Mouse (Mus musculus): Measurements from ENCODE around the gene Zfp691. TPM values are rescaled to one million over a fixed set of nuclear protein-coding genes. Genes with fewer than 3 reads are reported as not detected.
A peak's percentile ranks its signal among the peaks of the same experiment; 100 is the strongest.

The Zfp691 gene
- polyA plus RNA-seq, 1 experiment from 2014 or later = 7.7 TPM

DNA sequence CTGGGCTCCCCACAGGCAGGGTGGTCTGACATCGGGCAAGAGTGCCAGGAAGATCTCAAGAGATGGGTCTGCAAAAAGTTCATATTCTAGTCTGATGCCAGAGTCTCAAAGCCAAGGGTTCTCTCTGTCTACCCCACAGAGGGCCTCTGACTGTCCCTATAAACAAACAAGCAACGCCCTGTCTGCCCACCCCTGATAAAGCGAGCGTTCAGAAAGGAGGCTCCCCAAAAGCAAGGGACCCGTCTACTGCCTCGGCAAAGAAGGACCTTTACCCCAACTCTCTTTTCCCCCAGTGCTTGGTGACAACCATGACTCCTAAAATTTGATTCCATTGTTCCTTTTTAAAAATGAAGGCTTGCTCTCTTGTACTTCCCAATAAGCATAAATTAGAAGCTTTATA is 15.9 kb upstream of the Zfp691 start, which contains the start of gene Ermap:
TSS of gene Ermap (minus strand) at position 148 of the 400 bp plus-strand sequence.
- H3K36me3 ChIP-seq = no peaks in the 10 kb centered on the region
- H3K4me2 ChIP-seq (replicated peaks) = no peak within 1 kb of the TSS
- H3K4me1 ChIP-seq = no peaks in the 10 kb centered on the region; the same call in 1 of the 2 replicates
- H3K9me3 ChIP-seq = no peaks in the 10 kb centered on the region
- H3K4me3 ChIP-seq = no peak within 1 kb of the TSS
- no peak within 1 kb of the TSS for H3K9ac ChIP-seq (replicated peaks)
- ATAC-seq (ENCODE audit: low FRiP score, low read depth) = no peak
- WGBS = 60% methylated on average over 6 of the region's 6 CpGs
- 0 out of 2 replicates have a peak within 1 kb of the TSS, but pooled peaks have one; percentile 25 for H3K27ac ChIP-seq (replicated peaks)
- H3K27me3 ChIP-seq = no peaks in the 10 kb centered on the region; the same call in 1 of the 2 replicates

GRCm38 (mm10) chr4:119189392-119189791 is 15.4 kb upstream of the Zfp691 start:
- WGBS = 44% methylated on average over 6 of the region's 6 CpGs
- Histone ChIP-seq H3K9me3 (no peaks in the 10 kb centered on the region), H3K27me3 (no peaks in the 10 kb centered on the region; the same call in 1 of the 2 replicates), H3K4me3 (no peak overlapping the region), H3K4me2 (replicated peaks) (no peak overlapping the region), H3K9ac (replicated peaks) (no peak overlapping the region), H3K27ac (replicated peaks) (0 out of 2 replicates have a peak overlapping the region, but pooled peaks have one; percentile 25), H3K4me1 (no peaks in the 10 kb centered on the region; the same call in 1 of the 2 replicates), H3K36me3 (no peaks in the 10 kb centered on the region)
- no peak for ATAC-seq (ENCODE audit: low FRiP score, low read depth)

- no peaks in the 10 kb centered on the region for H3K36me3 ChIP-seq
- no peak overlapping the region for H3K4me3 ChIP-seq
- H3K4me1 ChIP-seq = no peaks in the 10 kb centered on the region; the same call in 1 of the 2 replicates
- no peak overlapping the region for H3K4me2 ChIP-seq (replicated peaks)
- no peak for ATAC-seq (ENCODE audit: low FRiP score, low read depth)
- no peaks in the 10 kb centered on the region for H3K9me3 ChIP-seq
- no peaks in the 10 kb centered on the region; the same call in 1 of the 2 replicates for H3K27me3 ChIP-seq
- 64% methylated on average over 11 of the region's 11 CpGs for WGBS
- H3K27ac ChIP-seq (replicated peaks) = no peak overlapping the region
- H3K9ac ChIP-seq (replicated peaks) = no peak overlapping the region
These were observed 14.2 kb upstream of the Zfp691 start for GRCm38 (mm10) chr4:119188060-119188785.

DNA sequence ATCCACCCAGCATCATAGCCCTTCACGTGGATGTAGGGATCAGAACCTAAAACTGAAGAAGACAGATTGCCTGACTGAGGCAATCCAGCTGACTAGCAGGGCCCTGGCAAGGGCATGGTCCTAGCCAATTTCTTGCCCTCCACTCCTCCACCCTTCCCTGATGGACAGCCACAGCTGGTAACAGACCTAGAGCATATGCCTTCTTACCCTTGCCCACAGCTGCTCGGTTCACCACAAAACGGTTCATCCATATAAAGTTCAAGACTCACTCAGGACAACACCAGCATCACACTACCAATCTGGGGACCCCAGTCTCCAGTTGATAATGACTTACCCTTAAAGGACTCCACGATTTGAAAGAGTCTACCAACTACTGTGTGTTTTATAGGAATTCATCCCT is 11.8 kb upstream of the Zfp691 start:
- Histone ChIP-seq H3K9me3 (no peaks in the 10 kb centered on the region), H3K4me1 (no peaks in the 10 kb centered on the region; the same call in 1 of the 2 replicates), H3K4me2 (replicated peaks) (no peak overlapping the region), H3K36me3 (no peaks in the 10 kb centered on the region), H3K4me3 (no peak overlapping the region), H3K27ac (replicated peaks) (no peak overlapping the region), H3K9ac (replicated peaks) (no peak overlapping the region), H3K27me3 (no peaks in the 10 kb centered on the region; the same call in 1 of the 2 replicates)
- 82% methylated on average over 4 of the region's 4 CpGs for WGBS
- ATAC-seq (ENCODE audit: low FRiP score, low read depth) = no peak

GRCm38 (mm10) chr4:119183525-119183924 is 9.5 kb upstream of the Zfp691 start:
- 63% methylated on average over 1 of the region's 1 CpGs for WGBS
- no peak overlapping the region for H3K4me2 ChIP-seq (replicated peaks)
- no peaks in the 10 kb centered on the region for H3K4me1 ChIP-seq
- no peaks in the 10 kb centered on the region for H3K36me3 ChIP-seq
- no peak for ATAC-seq (ENCODE audit: low FRiP score, low read depth)
- H3K4me3 ChIP-seq = no peak overlapping the region
- no peak overlapping the region for H3K27ac ChIP-seq (replicated peaks)
- H3K27me3 ChIP-seq = no peaks in the 10 kb centered on the region; the same call in 1 of the 2 replicates
- no peak overlapping the region for H3K9ac ChIP-seq (replicated peaks)
- H3K9me3 ChIP-seq = no peaks in the 10 kb centered on the region

GRCm38 (mm10) chr4:119181456-119181855 is 7.5 kb upstream of the Zfp691 start:
- H3K9me3 ChIP-seq = no peaks in the 10 kb centered on the region
- no peak for ATAC-seq (ENCODE audit: low FRiP score, low read depth)
- no peaks in the 10 kb centered on the region for H3K4me1 ChIP-seq
- H3K27ac ChIP-seq (replicated peaks) = no peak overlapping the region
- no peak overlapping the region for H3K4me3 ChIP-seq
- H3K4me2 ChIP-seq (replicated peaks) = no peak overlapping the region
- no peaks in the 10 kb centered on the region for H3K27me3 ChIP-seq
- 92% methylated on average over 9 of the region's 9 CpGs for WGBS
- no peak overlapping the region for H3K9ac ChIP-seq (replicated peaks)
- H3K36me3 ChIP-seq = no peaks in the 10 kb centered on the region

- Histone ChIP-seq H3K9me3 (no peaks in the 10 kb centered on the region), H3K27ac (replicated peaks) (no peak overlapping the region), H3K4me1 (no peaks in the 10 kb centered on the region), H3K9ac (replicated peaks) (no peak overlapping the region), H3K27me3 (no peaks in the 10 kb centered on the region), H3K4me3 (no peak overlapping the region), H3K4me2 (replicated peaks) (no peak overlapping the region), H3K36me3 (no peaks in the 10 kb centered on the region)
- 65% methylated on average over 4 of the region's 4 CpGs for WGBS
- no peak for ATAC-seq (ENCODE audit: low FRiP score, low read depth)
These were observed 6.2 kb upstream of the Zfp691 start for GRCm38 (mm10) chr4:119180133-119180707.

DNA sequence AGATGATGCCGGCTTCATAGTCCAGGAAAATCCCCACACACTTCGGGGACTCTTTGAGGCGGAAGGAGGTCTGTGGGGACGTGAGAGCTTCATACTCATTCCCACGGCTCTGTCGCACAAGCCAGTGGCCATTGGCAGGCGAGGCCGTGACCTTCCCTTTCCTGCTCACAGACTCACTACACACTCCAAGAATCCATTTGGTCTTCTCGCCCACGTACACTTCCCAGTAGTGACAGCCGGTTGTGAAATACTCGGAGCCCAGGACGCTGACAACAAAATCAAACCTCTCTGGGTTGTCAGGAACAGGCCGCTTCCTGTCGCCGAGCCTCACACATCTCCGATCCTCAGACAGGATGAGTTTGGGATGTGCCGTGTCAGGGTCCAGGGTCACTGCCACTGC is 4.3 kb upstream of the Zfp691 start:
- WGBS = 83% methylated on average over 18 of the region's 18 CpGs

GRCm38 (mm10) chr4:119177702-119178101 is 3.7 kb upstream of the Zfp691 start:
- peaks cover 5% of the 10 kb centered on the region for H3K4me1 ChIP-seq
- WGBS = 76% methylated on average over 5 of the region's 5 CpGs
- H3K4me2 ChIP-seq (replicated peaks) = no peak overlapping the region

More for the DNA sequence above, 4.3 kb upstream of the Zfp691 start:
- Histone ChIP-seq H3K4me1 (no peaks in the 10 kb centered on the region), H3K4me2 (replicated peaks) (no peak overlapping the region), H3K36me3 (no peaks in the 10 kb centered on the region), H3K27ac (replicated peaks) (no peak overlapping the region), H3K9me3 (no peaks in the 10 kb centered on the region), H3K4me3 (no peak overlapping the region), H3K9ac (replicated peaks) (no peak overlapping the region), H3K27me3 (no peaks in the 10 kb centered on the region)
- no peak for ATAC-seq (ENCODE audit: low FRiP score, low read depth)

GRCm38 (mm10) chr4:119172919-119173650 is 910 bp downstream of the Zfp691 start:
- H3K27ac ChIP-seq (replicated peaks) = 0 out of 2 replicates have a peak overlapping the region, but pooled peaks have one; percentile 60
- H3K9me3 ChIP-seq = no peaks in the 10 kb centered on the region
- peak overlapping the region; percentile 85 for H3K9ac ChIP-seq (replicated peaks)
- WGBS = 47% methylated on average over 18 of the region's 18 CpGs
- peak overlapping the region; percentile 75 for H3K4me3 ChIP-seq
- no peak for ATAC-seq (ENCODE audit: low FRiP score, low read depth)
- no peaks in the 10 kb centered on the region for H3K27me3 ChIP-seq
- peaks cover 20% of the 10 kb centered on the region for H3K4me1 ChIP-seq
- H3K36me3 ChIP-seq = peaks cover 26% of the 10 kb centered on the region
- H3K4me2 ChIP-seq (replicated peaks) = peak overlapping the region; percentile 66

More at GRCm38 (mm10) chr4:119177702-119178101, 3.7 kb upstream of the Zfp691 start:
- Histone ChIP-seq H3K4me3 (no peak overlapping the region), H3K27me3 (no peaks in the 10 kb centered on the region), H3K9me3 (no peaks in the 10 kb centered on the region), H3K36me3 (no peaks in the 10 kb centered on the region), H3K9ac (replicated peaks) (no peak overlapping the region), H3K27ac (replicated peaks) (no peak overlapping the region)
- ATAC-seq (ENCODE audit: low FRiP score, low read depth) = no peak

GRCm38 (mm10) chr4:119167663-119168062 is 6.3 kb downstream of the Zfp691 start:
- Histone ChIP-seq H3K27ac (replicated peaks) (no peak overlapping the region), H3K4me3 (no peak overlapping the region), H3K9me3 (no peaks in the 10 kb centered on the region), H3K4me1 (peaks cover 15% of the 10 kb centered on the region), H3K27me3 (no peaks in the 10 kb centered on the region), H3K9ac (replicated peaks) (no peak overlapping the region), H3K4me2 (replicated peaks) (no peak overlapping the region), H3K36me3 (peaks cover 27% of the 10 kb centered on the region)
- peak; percentile 54; the same call in 1 of the 2 replicates for ATAC-seq (ENCODE audit: low FRiP score, low read depth)
- 6% methylated on average over 4 of the region's 4 CpGs for WGBS

- 86% methylated on average over 4 of the region's 4 CpGs for WGBS
- H3K4me2 ChIP-seq (replicated peaks) = no peak overlapping the region
- peaks cover 27% of the 10 kb centered on the region for H3K36me3 ChIP-seq
- H3K4me3 ChIP-seq = no peak overlapping the region
- H3K9me3 ChIP-seq = no peaks in the 10 kb centered on the region
- H3K27me3 ChIP-seq = no peaks in the 10 kb centered on the region
- no peak overlapping the region for H3K9ac ChIP-seq (replicated peaks)
- H3K4me1 ChIP-seq = peaks cover 9% of the 10 kb centered on the region
- ATAC-seq (ENCODE audit: low FRiP score, low read depth) = no peak
- H3K27ac ChIP-seq (replicated peaks) = no peak overlapping the region
These were observed 6.9 kb downstream of the Zfp691 start for GRCm38 (mm10) chr4:119167068-119167467.

Data from midbrain, embryonic 12.5 days (tissue).